Mouse (Mus musculus) small intestine, adult 2 months (tissue): ENCODE measurements at regions not wholly inside any gene's neighbourhood (a gene's known extent, or its start where the extent isn't known, plus 50 kb on each side); places are given as distances from the start of the nearest gene placed in this dataset.

Experiments used
- CTCF ChIP-seq: fragments of 200-500 bp; IDR thresholded peaks from 2 replicates; pipeline ENCODE4 v1.5.1; 2012; ENCODE audit warnings: low read depth, mild to moderate bottlenecking, control low read depth, inconsistent platforms, low read length, moderate library complexity, mixed read lengths; ENCODE audit not compliant: insufficient replicate concordance, insufficient read length; ENCODE audit errors: extremely low read depth
- POLR2A ChIP-seq: fragments of 200-500 bp; IDR thresholded peaks from 2 replicates; pipeline ENCODE4 v1.6.1; 2012; ENCODE audit warnings: low read depth, mild to moderate bottlenecking, control low read depth, inconsistent platforms, low read length, moderate library complexity

DNA sequence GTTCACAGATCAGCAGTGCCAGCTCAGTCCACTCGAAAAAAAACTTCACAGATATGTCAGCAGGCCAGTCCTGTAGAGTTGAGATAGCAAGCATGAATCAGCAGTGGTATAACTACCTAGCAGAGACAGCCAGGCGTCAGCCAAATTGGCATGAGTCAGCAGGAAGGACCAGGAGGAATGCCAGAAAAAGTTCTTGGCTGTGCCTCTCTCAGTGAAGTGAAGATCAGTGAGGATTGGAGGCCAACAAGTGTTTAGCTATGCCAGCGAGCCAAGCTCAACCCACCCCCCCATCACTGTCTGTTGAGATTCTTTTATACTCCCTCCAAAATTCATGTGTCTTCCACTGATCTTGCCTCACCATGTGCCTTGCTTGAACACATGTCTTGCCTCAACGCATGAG, 82.8 kb downstream of the Fam84a start:
- no peak for TF ChIP-seq CTCF
- TF ChIP-seq POLR2A = no peak
